Mouse (Mus musculus): ENCODE results near the gene Acap2. TPM values are rescaled to one million over a fixed set of nuclear protein-coding genes. Genes with fewer than 3 reads are reported as not detected.

Acap2 gene
- total and polyA plus RNA-seq, 3 experiments: 31.5 to 47.4 (median 36.9) TPM

- no peak for DNase-seq (ENCODE audit: extremely low read depth)
- no peak overlapping the region for H3K4me2 ChIP-seq (ENCODE audit: insufficient read depth, low read depth, poor library complexity, severe bottlenecking)
- H3K9me3 ChIP-seq (replicated peaks; ENCODE audit: low read length): no peaks in the 10 kb centered on the region
- H3K36me3 ChIP-seq (replicated peaks in 1 of 2; ENCODE audit: control insufficient read depth in 1 of 2, insufficient read depth in 1 of 2, low read length in 1 of 2): peaks cover 3 to 57% of the 10 kb centered on the region in 2 experiments
- TF ChIP-seq MEF2A (IDR thresholded peaks at IDR 0.05; ENCODE audit: borderline replicate concordance, low read depth, low read length) (no peak), PAX5 (IDR thresholded peaks at IDR 0.05; ENCODE audit: low read length) (no peak), JUND (conservative IDR thresholded peaks at IDR 0.05; ENCODE audit: low read depth, low read length) (no peak), TBP (conservative IDR thresholded peaks at IDR 0.05; ENCODE audit: low read depth, low read length) (no peak), SMC3 (IDR thresholded peaks at IDR 0.05; ENCODE audit: low read depth, low read length) (no peak), EP300 (IDR thresholded peaks at IDR 0.05; ENCODE audit: low read length) (no peak), JUN (IDR thresholded peaks at IDR 0.05; ENCODE audit: insufficient read depth, low read depth, low read length) (no peak), GABPA (IDR thresholded peaks at IDR 0.05; ENCODE audit: insufficient replicate concordance, low read depth, low read length) (no peak)
- H3K79me2 ChIP-seq (replicated peaks; ENCODE audit: control insufficient read depth, extremely low read depth, insufficient read depth, poor library complexity, severe bottlenecking): no peaks in the 10 kb centered on the region
- H3K27ac ChIP-seq (ENCODE audit: insufficient read depth, low read depth): no peak overlapping the region
- H3K4me3 ChIP-seq (replicated peaks in 1 of 3; ENCODE audit: low read depth in 2 of 3, low read length in 2 of 3, poor library complexity in 1 of 3): no peak overlapping the region
- in situ Hi-C loops (cut with MboI; ENCODE audit: low pct_ligation_motif_present, low pct_unique_long_range_greater_than_20kb, low sequenced_read_pairs) (loop anchor here (10.0 to 25.0 kb wide), 4 partner anchors 175 to 797 kb away; partner anchors contain the start of gene Cpn2), dilution Hi-C loops (cut with MboI; ENCODE audit: extremely low pct_ligation_motif_present, extremely low pct_unique_long_range_greater_than_20kb, low sequenced_read_pairs) (no loop called here)
- H3K4me1 ChIP-seq (ENCODE audit: control insufficient read depth in 1 of 2, insufficient read depth in 2 of 2): peaks cover 8 to 53% of the 10 kb centered on the region in 2 experiments
- H3K27me3 ChIP-seq (replicated peaks): no peaks in the 10 kb centered on the region
- no peak overlapping the region for H3K9ac ChIP-seq (ENCODE audit: insufficient read depth, low read depth)
Measured at GRCm38 (mm10) chr16:31059730-31060129, 141.3 kb downstream of the Acap2 start.

- peaks cover 13 to 49% of the 10 kb centered on the region in 2 experiments; a peak in 3 of 4 replicates for H3K4me1 ChIP-seq (ENCODE audit: control insufficient read depth in 1 of 2, insufficient read depth in 2 of 2)
- H3K4me3 ChIP-seq (replicated peaks in 1 of 3; ENCODE audit: low read depth in 2 of 3, low read length in 2 of 3, poor library complexity in 1 of 3): no peak overlapping the region
- H3K9me3 ChIP-seq (replicated peaks; ENCODE audit: low read length): no peaks in the 10 kb centered on the region
- no peak overlapping the region for H3K4me2 ChIP-seq (ENCODE audit: insufficient read depth, low read depth, poor library complexity, severe bottlenecking)
- H3K9ac ChIP-seq (ENCODE audit: insufficient read depth, low read depth): no peak overlapping the region
- dilution Hi-C loops (cut with MboI; ENCODE audit: extremely low pct_ligation_motif_present, extremely low pct_unique_long_range_greater_than_20kb, low sequenced_read_pairs): no loop called here
- H3K79me2 ChIP-seq (replicated peaks; ENCODE audit: control insufficient read depth, extremely low read depth, insufficient read depth, poor library complexity, severe bottlenecking): no peaks in the 10 kb centered on the region; the same call in 1 of the 2 replicates
- no peaks in the 10 kb centered on the region for H3K27me3 ChIP-seq (replicated peaks)
- H3K27ac ChIP-seq (ENCODE audit: insufficient read depth, low read depth): no peak overlapping the region
- no peak for DNase-seq (ENCODE audit: extremely low read depth)
- TF ChIP-seq JUND (conservative IDR thresholded peaks at IDR 0.05; ENCODE audit: low read depth, low read length) (no peak), USF2 (conservative IDR thresholded peaks at IDR 0.05; ENCODE audit: low read depth, low read length) (no peak)
- in situ Hi-C loops (cut with MboI; ENCODE audit: low pct_ligation_motif_present, low pct_unique_long_range_greater_than_20kb, low sequenced_read_pairs): loop anchor here (10.0 to 25.0 kb wide), 3 partner anchors 168 to 791 kb away; partner anchors contain the start of gene Cpn2
- peaks cover 4 to 56% of the 10 kb centered on the region in 2 experiments for H3K36me3 ChIP-seq (replicated peaks in 1 of 2; ENCODE audit: control insufficient read depth in 1 of 2, insufficient read depth in 1 of 2, low read length in 1 of 2)
Measured at GRCm38 (mm10) chr16:31052812-31053211, 148.2 kb downstream of the Acap2 start.

GRCm38 (mm10) chr16:31052177-31052726 lies 148.8 kb downstream of the Acap2 start:
- Histone ChIP-seq H3K79me2 (replicated peaks; ENCODE audit: control insufficient read depth, extremely low read depth, insufficient read depth, poor library complexity, severe bottlenecking) (no peaks in the 10 kb centered on the region; the same call in 1 of the 2 replicates), H3K27ac (ENCODE audit: insufficient read depth, low read depth) (no peak overlapping the region), H3K36me3 (replicated peaks in 1 of 2; ENCODE audit: control insufficient read depth in 1 of 2, insufficient read depth in 1 of 2, low read length in 1 of 2) (peaks cover 4 to 53% of the 10 kb centered on the region in 2 experiments), H3K27me3 (replicated peaks) (no peaks in the 10 kb centered on the region), H3K4me1 (ENCODE audit: control insufficient read depth in 1 of 2, insufficient read depth in 2 of 2) (peaks cover 17 to 55% of the 10 kb centered on the region in 2 experiments), H3K9ac (ENCODE audit: insufficient read depth, low read depth) (no peak overlapping the region), H3K4me3 (replicated peaks in 1 of 3; ENCODE audit: low read depth in 2 of 3, low read length in 2 of 3, poor library complexity in 1 of 3) (no peak overlapping the region), H3K4me2 (ENCODE audit: insufficient read depth, low read depth, poor library complexity, severe bottlenecking) (no peak overlapping the region), H3K9me3 (replicated peaks; ENCODE audit: low read length) (no peaks in the 10 kb centered on the region)
- DNase-seq (ENCODE audit: extremely low read depth): no peak
- TF ChIP-seq SMC3 (IDR thresholded peaks at IDR 0.05; ENCODE audit: low read depth, low read length) (no peak), RAD21 (IDR thresholded peaks at IDR 0.05; ENCODE audit: low read depth, low read length) (peak; percentile 1)
- dilution Hi-C loops (cut with MboI; ENCODE audit: extremely low pct_ligation_motif_present, extremely low pct_unique_long_range_greater_than_20kb, low sequenced_read_pairs): no loop called here
- in situ Hi-C loops (cut with MboI; ENCODE audit: low pct_ligation_motif_present, low pct_unique_long_range_greater_than_20kb, low sequenced_read_pairs): loop anchor here (10.0 to 25.0 kb wide), 3 partner anchors 167 to 790 kb away; partner anchors contain the start of gene Cpn2

Measured in CH12.LX (cell line).